Mouse (Mus musculus) CD8-positive naive resting alpha-beta T cell, adult 2 months (primary cell): ENCODE measurements at regions not wholly inside any gene's neighbourhood (a gene's known extent, or its start where the extent isn't known, plus 50 kb on each side); places are given as distances from the start of the nearest gene placed in this dataset.

Source experiments
- DNase-seq, 2 experiments: peaks; one replicate each; pipeline ENCODE4 v3.0.0; 2022; ENCODE audit warnings: low read depth in 2 of 2, low spot score in 2 of 2

DNA sequence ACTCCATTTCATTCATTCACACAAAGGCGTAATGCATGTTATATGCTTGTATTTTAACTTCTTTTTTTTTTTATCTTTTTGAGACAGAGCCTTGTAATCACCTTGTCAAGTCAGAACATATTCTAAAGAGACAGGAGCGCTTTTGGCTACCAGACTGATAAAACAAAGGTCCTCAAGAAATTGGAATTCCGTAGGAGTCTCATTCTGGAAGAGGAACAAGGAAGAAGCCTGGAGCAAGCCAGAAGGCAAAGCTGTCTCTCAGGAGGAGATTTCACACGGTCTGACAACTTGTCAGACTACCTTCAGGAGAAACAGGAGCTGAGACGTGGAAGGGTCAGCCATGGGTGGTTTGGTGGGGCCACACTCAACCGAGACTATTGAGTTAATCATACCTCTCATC is 587.2 kb upstream of the Auts2 start:
- DNase-seq = no peak

DNA sequence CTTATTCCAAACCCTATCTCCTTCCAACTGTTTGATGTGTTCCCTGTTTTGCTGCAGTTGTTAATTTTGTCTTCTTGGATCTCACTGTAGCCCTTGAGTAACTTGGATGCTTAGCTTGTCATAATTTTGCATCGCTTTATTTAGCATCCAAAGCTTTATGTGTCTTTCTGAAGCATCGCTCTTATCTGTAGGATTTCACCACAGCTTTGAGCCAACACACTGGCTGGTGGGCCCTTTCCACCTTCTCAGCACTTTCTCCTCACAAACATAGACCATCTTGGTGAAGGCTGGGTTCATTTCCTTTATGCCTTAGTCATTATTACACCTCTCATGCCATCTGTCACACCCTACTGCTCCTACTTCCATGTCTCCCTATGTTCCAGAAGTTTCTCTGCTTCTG is 581.1 kb upstream of the Auts2 start:
- no peak for DNase-seq

DNA sequence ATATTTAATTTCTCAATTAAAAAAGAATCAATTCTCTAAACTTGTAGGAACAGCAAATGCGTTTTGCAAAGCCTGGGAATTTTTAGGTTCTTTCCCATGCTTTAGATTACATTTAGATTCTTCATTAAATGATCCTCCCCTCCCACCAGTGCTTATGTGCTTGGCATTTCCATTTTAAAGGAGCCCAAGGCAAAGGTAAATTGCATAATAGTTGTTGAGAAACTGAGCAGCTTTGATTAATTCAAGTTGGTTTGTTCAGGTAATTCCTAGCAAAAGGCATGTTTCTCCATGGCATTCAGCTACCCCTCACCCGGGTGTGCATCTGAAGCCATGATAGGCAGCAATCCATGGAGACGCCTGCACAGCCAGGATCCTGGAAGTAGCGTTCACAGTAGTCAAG is 570.8 kb upstream of the Auts2 start:
- DNase-seq = no peak

DNA sequence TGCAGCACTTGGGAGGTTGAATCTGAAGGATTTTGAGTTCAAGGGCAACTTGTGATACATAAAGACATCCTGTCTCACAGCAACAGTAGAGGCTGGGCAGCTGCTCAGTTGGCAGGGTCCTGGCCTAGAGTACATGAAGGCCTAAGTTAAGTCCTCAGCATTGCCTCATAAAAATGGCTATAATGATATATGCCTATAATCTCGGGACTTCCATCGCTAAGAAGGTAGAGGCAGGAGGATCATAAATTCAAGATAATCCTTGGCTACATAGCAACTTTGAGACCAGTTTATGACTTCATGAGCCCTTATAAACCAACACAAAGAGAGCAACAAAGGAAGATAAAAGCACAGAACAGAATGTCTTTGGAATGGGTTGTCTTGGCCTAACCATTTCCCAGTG is 570.0 kb upstream of the Auts2 start:
- no peak for DNase-seq

DNA sequence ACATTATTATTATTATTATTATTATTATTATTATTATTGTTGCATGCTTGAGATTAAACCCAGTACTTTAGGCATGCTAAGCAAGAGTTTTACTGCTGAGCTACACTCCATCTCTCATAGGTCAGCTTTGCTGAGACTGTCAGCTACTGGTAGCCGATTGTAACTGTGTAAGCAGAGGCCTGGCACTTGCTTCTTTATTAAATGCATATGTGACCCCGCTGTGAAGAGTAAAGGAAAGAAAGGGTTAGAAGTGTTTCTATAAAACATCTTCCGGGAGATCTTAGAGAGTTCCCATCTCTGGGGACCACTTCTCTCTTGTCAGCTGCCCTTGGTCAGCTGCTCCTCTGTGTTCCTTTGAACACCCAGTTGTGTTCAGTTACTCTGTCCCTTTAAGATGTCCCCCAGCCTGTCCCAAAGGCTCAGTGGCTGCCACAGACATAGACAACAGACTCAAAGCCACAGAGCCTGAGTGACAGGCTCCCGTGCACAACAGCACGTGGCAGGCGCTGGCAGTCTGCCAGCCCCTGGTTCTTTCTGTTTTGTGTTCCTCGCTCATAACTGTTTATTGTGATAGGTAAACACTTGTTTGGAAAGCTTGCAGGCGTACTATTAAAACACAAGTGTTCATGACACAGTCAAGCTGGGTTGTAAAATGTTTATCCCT is 563.7 kb upstream of the Auts2 start:
- no peak for DNase-seq

DNA sequence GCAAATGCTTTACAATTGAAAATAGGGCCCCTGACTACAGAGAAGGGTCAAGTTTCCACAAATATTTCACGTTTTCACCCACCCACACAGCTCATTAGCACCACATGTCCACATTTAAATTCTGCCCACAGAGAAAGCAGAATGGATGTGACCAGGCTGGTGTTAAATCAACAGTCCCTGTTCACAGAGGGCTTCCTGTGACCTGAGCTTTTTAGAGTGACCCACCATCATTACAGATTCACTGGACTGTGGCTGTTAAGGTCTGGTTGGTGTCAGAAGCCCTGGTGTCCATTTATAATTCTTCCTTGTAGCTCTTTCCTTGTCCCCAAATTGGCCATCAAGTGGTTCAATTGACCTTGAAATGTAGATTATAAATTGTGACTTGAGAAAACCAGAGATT is 553.2 kb upstream of the Auts2 start:
- no peak for DNase-seq

DNA sequence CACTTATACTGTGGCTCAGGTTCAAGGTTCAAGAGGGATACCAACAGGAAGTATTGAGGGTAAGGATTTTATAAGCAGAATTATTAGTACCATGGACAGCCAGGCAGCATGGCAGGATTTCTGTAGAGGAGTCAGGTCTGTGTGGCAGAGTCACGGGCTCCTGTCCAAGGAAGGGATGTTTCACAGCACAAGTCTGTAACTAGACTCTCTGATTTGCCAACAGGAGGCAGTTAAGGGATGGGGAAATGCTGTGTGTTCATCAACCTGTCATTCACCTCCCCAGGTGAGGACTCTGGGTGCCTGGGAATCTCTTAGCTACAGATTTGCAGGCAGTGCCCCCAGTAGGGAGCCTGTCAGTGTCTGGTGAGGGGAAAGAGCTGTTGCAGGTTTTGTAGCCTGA is 541.7 kb upstream of the Auts2 start:
- DNase-seq = no peak

DNA sequence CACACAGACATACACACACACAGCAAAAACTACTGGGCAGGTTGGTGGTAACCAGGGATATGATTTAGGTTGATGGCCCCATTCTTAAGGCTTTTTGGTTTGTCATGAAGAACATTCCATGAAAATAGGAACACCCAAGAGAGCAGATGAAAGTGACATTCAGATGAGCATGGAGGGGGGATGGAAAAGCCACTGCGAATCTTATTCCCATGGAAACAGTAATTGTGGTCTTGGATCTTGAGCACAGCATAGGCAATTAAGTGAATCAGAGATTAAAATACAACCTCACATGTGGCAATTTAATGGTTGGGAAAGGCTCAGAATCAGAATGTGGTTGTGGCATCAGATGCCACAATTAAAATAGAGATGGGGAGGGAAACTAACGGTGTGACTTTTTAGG is 537.6 kb upstream of the Auts2 start:
- no peak for DNase-seq

DNA sequence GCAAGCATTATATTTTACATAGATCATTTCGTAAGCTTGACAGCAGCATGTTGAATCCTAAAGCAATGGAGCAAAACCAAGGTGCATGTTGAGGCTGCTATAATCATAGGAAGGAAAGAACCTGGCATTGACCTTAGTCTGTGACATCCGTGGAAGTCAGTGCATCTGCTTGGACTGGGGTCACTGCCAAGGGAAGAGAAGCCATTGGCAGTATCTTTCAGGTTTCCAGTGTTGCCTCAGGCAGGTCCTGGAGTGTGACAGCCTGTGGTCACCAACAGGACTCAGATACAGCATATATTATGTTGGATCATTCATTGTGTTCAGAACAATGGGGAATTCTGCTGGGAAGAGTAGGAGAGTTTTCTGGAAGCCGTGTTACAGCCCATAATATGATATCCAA is 535.8 kb upstream of the Auts2 start:
- DNase-seq = no peak

DNA sequence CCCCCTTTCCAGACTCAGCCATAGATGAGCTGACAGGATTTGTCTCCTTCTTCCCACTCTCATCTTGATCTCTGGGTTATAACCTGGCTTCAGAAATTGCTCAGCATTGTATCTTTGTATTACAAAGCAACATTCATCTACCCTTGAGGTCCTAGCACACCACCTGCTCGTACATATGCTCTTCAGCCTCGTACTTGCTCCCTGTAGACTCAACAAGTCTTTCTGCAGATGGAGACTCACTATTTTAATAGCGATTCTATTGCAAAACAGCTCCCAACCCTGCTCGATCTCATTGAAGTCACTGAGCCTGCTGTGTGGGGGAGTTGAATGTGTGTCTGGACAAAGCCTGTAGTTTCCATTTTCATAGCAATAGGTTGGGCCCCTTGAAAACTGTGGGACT is 535.2 kb upstream of the Auts2 start:
- no peak for DNase-seq

DNA sequence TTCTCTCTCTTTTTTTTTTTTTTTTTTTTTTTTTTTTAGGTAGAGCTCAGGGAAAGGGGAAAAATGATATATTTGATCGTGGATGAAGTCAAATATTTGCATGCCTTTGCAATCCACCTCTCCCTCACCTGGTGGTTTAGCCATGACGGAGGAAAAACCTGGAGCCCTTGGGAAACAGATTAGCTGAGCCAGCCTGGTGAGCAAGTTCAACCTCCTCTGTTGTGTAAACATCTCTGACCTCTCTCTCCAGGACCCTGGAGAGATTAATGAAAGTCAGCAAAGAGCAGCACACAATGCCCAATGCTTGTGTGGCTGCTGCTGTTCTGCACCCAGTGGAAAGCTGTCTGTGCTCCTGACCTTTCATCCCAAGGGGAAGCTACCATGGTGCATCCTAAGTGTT is 530.2 kb upstream of the Auts2 start:
- no peak for DNase-seq

DNA sequence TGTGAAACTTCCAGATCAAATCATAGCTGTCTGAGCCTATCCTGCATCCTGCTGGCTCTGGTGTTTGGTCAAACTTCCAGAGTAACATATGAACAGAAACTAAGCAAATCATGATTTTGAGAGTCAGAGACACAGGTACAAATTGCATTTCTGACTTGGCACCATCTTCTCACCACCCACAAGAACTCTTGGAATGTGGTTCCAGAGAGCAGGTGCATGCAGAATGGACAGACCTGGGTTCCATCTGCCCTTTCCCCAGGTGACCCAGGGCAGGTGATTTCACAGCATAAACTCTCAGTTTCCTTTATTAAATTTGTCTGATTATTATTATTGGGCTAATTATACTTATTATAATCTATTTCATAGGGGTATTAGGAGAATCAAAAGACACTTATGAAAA is 527.0 kb upstream of the Auts2 start:
- no peak for DNase-seq

DNA sequence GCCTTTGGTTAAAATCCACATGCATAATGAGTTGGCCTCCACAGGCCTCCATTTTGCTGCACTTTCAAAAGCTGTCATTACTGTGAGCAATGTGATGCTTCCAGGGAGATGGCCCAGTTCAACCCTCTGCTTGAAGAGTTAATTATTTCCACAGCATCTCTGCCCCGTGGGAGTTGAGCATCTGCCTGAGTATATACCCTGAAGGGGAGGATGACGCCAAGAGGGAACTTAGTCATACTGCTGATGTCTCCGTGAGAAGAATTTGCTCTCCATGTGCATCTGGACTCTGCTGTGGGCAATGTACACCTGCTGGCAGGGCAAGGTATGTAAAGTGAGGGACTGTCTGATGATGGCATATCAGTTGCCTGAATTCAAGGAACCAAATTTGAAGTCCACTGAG is 519.3 kb upstream of the Auts2 start:
- no peak for DNase-seq

DNA sequence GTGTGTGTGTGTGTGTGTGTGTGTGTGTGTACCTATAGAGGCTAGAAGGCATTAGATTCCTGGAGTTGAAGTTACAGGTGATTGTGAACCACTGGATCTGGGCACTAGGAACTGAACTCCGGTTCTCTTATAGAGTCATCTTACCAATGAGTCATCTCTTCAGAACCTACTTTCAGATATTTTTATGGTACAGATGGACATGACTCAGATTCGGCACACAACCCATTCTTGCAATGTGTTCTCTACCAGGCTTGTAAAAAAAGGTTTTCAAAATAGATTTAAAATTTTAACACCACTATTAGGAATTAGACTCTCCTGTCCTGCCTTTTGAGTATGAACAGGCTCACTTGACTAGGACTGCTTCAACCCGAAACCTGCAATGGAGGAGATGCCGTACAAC is 504.3 kb upstream of the Auts2 start:
- DNase-seq = no peak

DNA sequence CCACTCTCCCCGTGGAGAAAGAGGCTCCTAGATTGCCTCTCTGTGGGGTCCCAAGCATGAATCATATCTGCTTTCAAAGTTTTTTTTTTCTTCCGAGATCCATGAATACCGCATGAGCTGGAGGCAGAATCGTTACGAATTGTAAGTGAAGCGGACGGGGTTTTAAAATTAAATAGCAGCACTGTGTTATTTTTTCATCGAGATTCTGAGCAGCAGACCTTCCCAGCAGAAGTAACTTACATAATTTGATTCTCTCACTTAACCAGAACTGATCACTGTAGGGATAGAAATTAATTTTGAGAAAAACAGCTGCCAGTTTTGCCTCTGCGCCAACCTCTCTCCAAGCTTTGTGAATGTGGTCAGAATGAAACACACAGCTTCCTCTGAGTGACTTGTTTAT is 502.5 kb upstream of the Auts2 start:
- no peak for DNase-seq

DNA sequence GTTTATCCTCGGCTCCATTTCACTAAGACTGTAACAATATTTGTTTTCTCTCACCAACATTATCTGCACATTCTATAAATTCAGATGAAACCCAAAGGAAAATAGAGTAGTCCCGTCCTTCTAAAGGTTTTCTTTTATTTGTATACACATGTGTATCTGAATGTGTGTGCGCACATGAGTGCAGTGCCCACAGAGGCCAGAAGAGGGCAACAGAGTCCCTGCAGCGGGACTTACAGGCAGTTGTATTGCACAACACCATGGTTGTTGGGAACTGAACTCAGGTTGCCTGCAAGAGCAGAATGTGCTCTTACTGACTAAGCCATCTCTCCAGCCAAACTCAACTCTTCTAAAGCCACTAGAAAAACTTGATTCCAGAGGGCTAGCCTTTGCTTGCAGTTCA is 484.4 kb upstream of the Auts2 start:
- no peak for DNase-seq

DNA sequence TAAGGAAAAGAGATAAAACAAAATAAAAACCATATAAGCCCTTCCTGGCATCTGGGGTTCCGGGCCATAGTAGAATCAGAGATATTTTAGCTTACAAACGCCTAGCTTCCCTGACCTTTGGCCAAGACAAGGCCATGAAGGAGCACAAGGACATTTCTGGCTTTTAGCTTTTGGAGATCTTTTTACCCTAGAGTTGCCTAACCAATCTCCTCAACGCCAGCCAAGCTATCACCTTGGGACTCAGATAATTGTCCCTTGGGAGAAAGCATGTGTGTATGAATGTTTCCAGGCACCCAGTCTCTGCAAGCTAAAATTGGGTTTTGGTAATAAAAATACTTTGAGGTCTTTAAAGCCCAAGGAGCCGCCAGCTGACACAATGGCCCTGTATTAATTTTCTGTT is 482.0 kb upstream of the Auts2 start:
- no peak for DNase-seq

DNA sequence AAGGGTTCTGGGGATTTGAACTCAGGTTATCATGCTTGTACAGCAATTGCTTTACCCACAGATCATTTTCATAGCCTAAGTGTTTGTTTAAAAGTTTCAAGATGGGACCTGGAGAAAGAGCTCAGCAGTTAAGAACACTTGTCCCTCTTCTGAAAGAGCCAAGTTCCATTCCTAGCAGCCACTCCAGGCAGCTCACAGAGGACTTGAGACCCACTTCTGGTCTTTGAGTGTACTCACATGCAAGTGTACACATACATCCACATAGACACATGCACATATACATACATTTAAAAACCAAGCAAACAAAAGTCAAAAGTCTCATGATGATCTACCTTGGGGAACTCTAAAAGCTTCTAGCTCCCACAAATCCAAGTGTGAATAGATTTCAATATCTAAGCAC is 477.7 kb upstream of the Auts2 start:
- no peak for DNase-seq

DNA sequence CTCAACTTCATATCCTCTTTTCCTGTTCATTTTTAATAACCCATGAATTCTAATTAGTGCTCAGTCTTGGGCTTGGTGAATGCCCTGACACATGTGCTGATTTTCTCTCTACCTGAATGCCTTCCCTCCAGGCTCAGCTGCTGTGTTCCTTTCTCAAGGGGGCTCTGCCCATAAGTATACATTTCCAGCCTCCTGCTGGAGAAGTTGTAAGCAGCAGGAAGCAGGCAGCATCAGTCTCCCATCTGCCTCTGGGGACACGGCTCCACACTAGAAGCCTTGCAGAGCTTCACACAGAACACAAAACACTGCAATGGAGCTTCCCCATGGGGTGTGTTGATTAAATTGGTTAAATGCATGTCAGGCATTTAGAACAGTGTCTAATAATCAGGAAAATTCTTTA is 477.0 kb upstream of the Auts2 start:
- DNase-seq = no peak

DNA sequence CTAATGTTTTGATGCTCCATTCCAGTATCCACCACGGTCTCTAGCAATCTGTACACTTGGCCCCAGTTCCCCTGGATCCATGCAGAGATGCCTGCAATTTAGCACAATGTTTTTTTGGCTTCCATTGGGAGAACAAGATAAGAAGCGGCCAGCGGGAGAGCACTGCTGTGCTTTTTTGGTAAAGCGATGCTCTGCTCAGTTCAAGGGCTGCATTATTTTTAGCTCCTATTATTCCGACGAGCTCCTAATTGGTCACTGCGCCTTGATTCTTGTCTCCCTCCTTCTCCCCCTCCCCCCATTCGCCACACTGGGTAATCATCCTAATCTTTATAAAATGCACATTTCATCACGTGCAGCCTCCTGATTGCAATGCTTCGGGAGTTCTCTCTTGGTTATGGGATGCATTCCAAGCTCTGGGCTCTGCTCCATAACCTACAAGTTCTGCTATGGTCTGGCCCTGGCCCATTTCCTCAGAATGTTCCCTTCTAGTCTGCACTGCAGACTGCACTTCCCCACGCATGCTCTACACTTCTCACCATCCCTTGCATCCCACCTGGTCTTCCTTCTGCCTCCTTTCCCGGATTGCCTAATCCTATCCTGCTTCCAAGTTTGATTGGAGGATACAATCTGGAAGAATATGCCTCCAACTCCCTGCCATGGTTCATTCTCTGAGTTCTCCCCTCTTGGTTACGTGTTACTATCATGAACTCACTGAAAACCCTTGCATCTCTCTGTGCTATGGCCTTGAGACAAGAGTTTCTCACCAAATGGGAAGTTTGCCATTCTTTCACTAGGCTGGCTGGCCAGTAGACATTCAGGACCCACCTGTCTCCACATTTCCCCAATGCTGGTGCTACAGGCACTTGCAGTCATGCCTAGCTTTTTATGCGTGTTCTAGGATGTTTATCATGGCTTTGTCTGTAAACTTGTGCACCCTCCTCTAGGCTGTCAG is 467.8 kb upstream of the Auts2 start:
- DNase-seq = no peak

DNA sequence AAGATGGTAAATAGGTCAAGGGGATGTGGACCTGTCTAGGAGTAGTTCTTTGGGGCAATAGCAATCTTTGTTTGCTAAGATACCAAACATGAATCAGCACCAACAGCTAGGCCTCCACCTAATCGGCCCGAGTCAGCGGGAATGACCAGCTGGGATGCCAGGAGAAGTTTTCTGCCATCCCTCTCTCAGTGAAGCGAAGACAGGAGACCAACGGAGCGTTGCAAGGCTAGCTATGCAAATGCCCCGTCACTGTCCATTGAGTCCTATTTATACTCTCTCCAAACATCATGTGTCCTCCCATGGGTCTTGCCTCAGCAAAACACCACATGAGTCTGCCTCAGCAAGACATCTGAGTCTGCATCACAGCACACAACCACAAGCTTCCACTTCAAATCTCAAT is 439.7 kb upstream of the Auts2 start:
- DNase-seq = no peak

DNA sequence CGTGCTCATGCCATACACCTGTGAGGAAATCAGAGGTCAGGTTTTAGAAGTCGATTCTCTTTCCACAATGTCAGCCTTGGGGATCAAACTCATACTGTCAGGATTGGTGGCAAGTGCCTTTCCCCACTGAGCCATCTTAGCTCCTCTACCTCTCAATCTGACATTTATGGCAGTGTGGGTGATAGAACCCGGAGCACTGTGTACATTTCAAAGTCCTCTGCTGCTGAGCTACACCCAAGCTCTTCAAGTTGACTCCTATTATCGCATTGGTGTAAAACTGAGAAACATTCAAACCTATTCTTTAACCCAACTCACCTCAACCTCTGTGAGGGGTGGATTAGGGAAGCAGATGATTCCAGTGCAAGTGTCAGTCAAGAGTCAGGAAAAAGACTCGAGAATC is 435.9 kb upstream of the Auts2 start:
- no peak for DNase-seq
